Mouse (Mus musculus) lung, postnatal 0 days (tissue): ENCODE results near the gene Tesc. TPM values are rescaled to one million over a fixed set of nuclear protein-coding genes. Genes with fewer than 3 reads are reported as not detected.

Experiments used
- ATAC-seq: fragments of 200-750 bp; cut with Nextera tagmentation; 2 replicates; pipeline ENCODE4 v1.8.0; 2017; ENCODE audit warnings: moderate library complexity
- DNase-seq: peaks from one replicate; pipeline ENCODE4 v3.0.0-alpha.2; 2016; ENCODE audit warnings: low spot score
- H3K27ac ChIP-seq: fragments of 300-500 bp; sonication (generic); 2 replicates; pipeline ENCODE4 v1.5.1; 2014; ENCODE audit warnings: antibody characterized with exemption, mild to moderate bottlenecking, low read length, mixed read lengths
- H3K27me3 ChIP-seq: fragments of 300-500 bp; sonication (generic); replicated peaks from 2 replicates; pipeline ENCODE4 v1.6.1; 2014; ENCODE audit warnings: low read length, mixed read lengths; ENCODE audit not compliant: insufficient read depth
- H3K36me3 ChIP-seq: fragments of 300-500 bp; sonication (generic); 2 replicates; pipeline ENCODE4 v1.6.1; 2014; ENCODE audit warnings: low read length, mixed read lengths; ENCODE audit not compliant: insufficient read depth
- H3K4me1 ChIP-seq: fragments of 300-500 bp; sonication (generic); 2 replicates; pipeline ENCODE4 v1.6.1; 2014; ENCODE audit warnings: antibody characterized with exemption, low read depth, low read length, mixed read lengths; ENCODE audit not compliant: insufficient read depth
- H3K4me2 ChIP-seq: fragments of 300-500 bp; sonication (generic); replicated peaks from 2 replicates; pipeline ENCODE4 v1.6.1; 2014; ENCODE audit warnings: low read depth, mild to moderate bottlenecking, low read length, moderate library complexity, mixed read lengths
- H3K4me3 ChIP-seq: fragments of 300-500 bp; sonication (generic); 2 replicates; pipeline ENCODE4 v1.5.1; 2014; ENCODE audit warnings: low read depth, low read length
- H3K9ac ChIP-seq: fragments of 300-500 bp; sonication (generic); replicated peaks from 2 replicates; pipeline ENCODE4 v1.6.1; 2014; ENCODE audit warnings: low read depth, mild to moderate bottlenecking
- H3K9me3 ChIP-seq: fragments of 300-500 bp; sonication (generic); 2 replicates; pipeline ENCODE4 v1.6.1; 2016; ENCODE audit warnings: low read length, mixed read lengths
- CTCF ChIP-seq: IDR thresholded peaks from 2 replicates; pipeline ENCODE4 v1.5.1; 2016; ENCODE audit warnings: antibody characterized with exemption, mild to moderate bottlenecking
- EP300 ChIP-seq: IDR thresholded peaks from 2 replicates; pipeline ENCODE4 v1.6.1; 2016; ENCODE audit warnings: antibody characterized with exemption, mild to moderate bottlenecking, control low read depth
- WGBS: fragments of 180-500 bp; shearing (Covaris S2); extraction: QIAGEN DNeasy Blood & Tissue Kit; methylation state at CpG from one replicate; pipeline ENCODE4 v1.1.7; 2014; 5-methylcytosine and 5-hydroxymethylcytosine counted together
- polyA plus RNA-seq: library from polyadenylated mRNA; unstranded; fragments of >200 nt; fragmentation: Nextera tagmentation; extraction: Ambion mirVana; gene quantifications from 2 replicates; pipeline ENCODE4 v1.2.1, GENCODE M21; 2015

Tesc gene
- polyA plus RNA-seq, 1 experiment from 2014 or later = 1.5 TPM

DNA sequence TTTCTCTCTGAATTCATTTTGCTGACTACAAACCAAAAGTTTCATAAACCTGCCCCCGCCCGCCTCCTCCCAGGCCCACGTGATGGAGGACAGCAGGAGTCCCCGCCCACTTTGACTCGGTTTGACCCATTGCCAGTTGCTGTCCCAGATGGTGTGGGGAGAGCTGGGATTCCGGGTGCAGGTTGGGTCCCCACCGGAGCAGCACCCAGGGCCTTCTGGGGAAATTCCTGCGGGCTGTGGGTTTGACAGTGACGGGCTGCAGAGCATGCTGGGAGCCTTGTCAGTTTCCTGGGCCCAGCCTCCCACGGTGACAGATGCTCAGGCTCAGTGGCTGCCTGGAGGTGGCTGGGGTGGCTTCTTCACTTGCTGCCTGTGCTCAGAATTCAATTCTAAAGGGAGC lies 1.9 kb downstream of the Tesc start:
- Histone ChIP-seq H3K9ac (no peak overlapping the region), H3K27ac (no peak overlapping the region), H3K4me2 (peak overlapping the region; percentile 90), H3K9me3 (no peaks in the 10 kb centered on the region), H3K27me3 (peaks cover 37% of the 10 kb centered on the region), H3K4me3 (peak overlapping the region; percentile 46), H3K36me3 (no peaks in the 10 kb centered on the region), H3K4me1 (peaks cover 8% of the 10 kb centered on the region; the same call in 1 of the 2 replicates)
- DNase-seq (no peak), ATAC-seq (no peak; the same call in 1 of the 2 replicates)
- 4% methylated on average over 10 of the region's 10 CpGs for WGBS
- no peak for TF ChIP-seq CTCF
- no peak for TF ChIP-seq EP300

DNA sequence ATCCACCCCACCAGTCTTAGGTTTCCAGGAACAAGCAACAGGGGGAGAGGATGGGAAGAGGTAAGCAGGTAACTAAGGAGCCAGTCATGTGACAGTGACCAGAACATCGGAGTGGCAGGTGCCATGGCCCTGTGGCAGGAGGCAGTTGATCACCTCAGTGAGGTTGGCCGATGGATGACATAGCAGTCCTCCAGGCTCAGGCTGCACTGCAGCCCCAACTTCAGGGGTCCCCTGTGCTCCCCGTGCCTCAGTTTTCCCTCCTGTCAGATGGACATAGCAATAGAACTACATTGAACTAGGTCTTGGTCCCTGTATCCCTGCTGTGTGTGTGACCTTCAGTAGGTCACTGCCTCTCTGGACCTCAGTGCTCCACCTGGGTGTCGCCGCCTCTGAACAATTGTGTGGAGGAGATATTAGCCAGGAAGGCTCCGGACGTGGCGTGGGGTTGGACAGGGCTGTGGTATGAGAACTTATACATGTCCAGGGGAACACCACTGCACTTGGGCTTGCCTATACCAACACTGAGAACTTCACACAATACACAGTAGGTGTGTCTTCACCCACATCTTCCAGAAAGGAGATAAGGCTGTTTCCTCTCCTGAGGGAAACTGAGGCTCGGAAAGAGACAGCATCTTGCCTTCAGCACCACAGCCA lies 2.6 kb downstream of the Tesc start:
- Histone ChIP-seq H3K9ac (no peak overlapping the region), H3K36me3 (no peaks in the 10 kb centered on the region), H3K4me2 (no peak overlapping the region), H3K4me1 (peaks cover 8% of the 10 kb centered on the region; the same call in 1 of the 2 replicates), H3K27ac (no peak overlapping the region), H3K27me3 (peaks cover 37% of the 10 kb centered on the region), H3K4me3 (no peak overlapping the region), H3K9me3 (no peaks in the 10 kb centered on the region)
- TF ChIP-seq EP300 = no peak
- TF ChIP-seq CTCF = no peak
- ATAC-seq = no peak
- DNase-seq = no peak
- WGBS = 91% methylated on average over 9 of the region's 9 CpGs

- Histone ChIP-seq H3K4me1 (peaks cover 8% of the 10 kb centered on the region; the same call in 1 of the 2 replicates), H3K4me3 (no peak overlapping the region), H3K4me2 (no peak overlapping the region), H3K9me3 (peaks cover 3% of the 10 kb centered on the region; the same call in 1 of the 2 replicates), H3K27me3 (peaks cover 30% of the 10 kb centered on the region), H3K27ac (no peak overlapping the region), H3K36me3 (no peaks in the 10 kb centered on the region), H3K9ac (no peak overlapping the region)
- TF ChIP-seq EP300 (no peak), CTCF (no peak)
- 32% methylated on average over 5 of the region's 5 CpGs for WGBS
- no peak for DNase-seq
- ATAC-seq = no peak
Measured at GRCm38 (mm10) chr5:118031059-118031458, 3.5 kb downstream of the Tesc start.

DNA sequence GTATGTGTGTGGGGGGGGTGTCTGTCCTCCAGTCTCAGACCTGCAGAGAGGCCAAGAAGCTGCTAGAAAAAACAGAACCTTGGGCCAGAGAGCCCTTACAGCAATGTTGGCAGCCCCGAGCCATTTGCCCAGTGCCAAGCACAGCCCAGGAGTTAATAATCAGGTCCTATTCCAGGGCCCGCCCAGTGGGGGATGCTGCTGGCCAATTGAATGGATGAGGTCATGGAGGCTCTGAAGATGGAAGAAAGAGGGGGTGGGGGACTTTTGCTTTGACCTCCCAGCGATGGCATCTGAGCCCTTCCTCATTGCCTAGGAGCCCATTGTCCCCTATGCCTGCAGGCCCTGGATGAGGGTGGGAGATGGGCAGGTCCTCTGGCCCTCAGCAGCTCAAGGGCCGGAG lies 4.0 kb downstream of the Tesc start:
- H3K4me2 ChIP-seq = no peak overlapping the region
- 58% methylated on average over 4 of the region's 4 CpGs for WGBS
- H3K4me3 ChIP-seq = no peak overlapping the region
- H3K27me3 ChIP-seq = peaks cover 27% of the 10 kb centered on the region
- no peak overlapping the region for H3K9ac ChIP-seq
- peaks cover 3% of the 10 kb centered on the region; the same call in 1 of the 2 replicates for H3K9me3 ChIP-seq
- ATAC-seq (no peak), DNase-seq (no peak)
- peaks cover 8% of the 10 kb centered on the region; the same call in 1 of the 2 replicates for H3K4me1 ChIP-seq
- H3K36me3 ChIP-seq = no peaks in the 10 kb centered on the region
- no peak overlapping the region for H3K27ac ChIP-seq
- TF ChIP-seq EP300 (no peak), CTCF (no peak)

DNA sequence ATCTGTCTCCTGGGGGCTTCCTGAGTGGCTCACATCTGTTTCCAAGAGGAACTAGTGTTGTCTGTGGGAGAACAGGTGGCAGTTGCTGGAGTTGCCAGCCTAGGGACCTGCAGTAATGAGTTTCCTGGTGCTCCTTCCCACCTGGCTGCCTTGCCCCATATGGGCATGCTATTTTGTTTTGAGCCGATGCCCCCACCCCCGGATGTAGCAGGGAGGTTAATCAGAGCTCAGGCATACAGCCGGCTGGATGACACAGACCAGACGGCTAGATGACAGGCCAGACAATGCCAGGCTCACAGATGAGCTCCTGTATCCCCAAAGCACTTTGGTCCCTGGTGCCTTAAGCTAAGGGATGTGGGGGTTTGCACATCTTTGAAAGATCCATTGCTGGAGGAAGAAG lies 5.8 kb downstream of the Tesc start:
- no peak overlapping the region for H3K4me3 ChIP-seq
- peaks cover 3% of the 10 kb centered on the region; the same call in 1 of the 2 replicates for H3K9me3 ChIP-seq
- DNase-seq = no peak
- H3K27ac ChIP-seq = no peak overlapping the region
- 55% methylated on average over 4 of the region's 4 CpGs for WGBS
- H3K4me1 ChIP-seq = 0 out of 2 replicates have a peak, but pooled peaks cover 4% of the 10 kb centered on the region
- H3K36me3 ChIP-seq = no peaks in the 10 kb centered on the region
- H3K4me2 ChIP-seq = no peak overlapping the region
- H3K9ac ChIP-seq = no peak overlapping the region
- TF ChIP-seq CTCF (no peak), EP300 (no peak)
- ATAC-seq = no peak
- H3K27me3 ChIP-seq = peaks cover 8% of the 10 kb centered on the region

DNA sequence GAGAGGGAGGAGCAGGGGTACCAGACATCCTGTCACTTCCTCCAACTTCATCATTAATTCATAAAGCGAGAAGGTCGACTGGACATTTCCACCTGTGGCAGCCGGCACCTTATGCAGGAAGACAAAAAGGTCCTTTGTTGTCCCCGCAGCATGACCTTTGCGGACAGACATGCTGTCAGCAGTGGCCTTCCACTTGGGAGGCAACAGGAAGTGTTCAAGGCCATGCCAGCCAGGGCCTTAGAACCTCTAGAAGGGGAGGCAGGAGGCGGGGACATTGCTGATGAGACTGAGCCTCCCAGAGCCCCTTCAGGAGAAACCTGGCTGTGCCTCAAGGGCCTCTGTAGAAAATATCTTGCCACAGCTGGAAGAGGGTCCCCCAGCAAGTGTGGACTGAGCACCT lies 6.2 kb downstream of the Tesc start:
- H3K27ac ChIP-seq = no peak overlapping the region
- H3K27me3 ChIP-seq = peaks cover 4% of the 10 kb centered on the region; the same call in 1 of the 2 replicates
- 46% methylated on average over 6 of the region's 6 CpGs for WGBS
- no peak overlapping the region for H3K9ac ChIP-seq
- no peak overlapping the region for H3K4me2 ChIP-seq
- H3K36me3 ChIP-seq = no peaks in the 10 kb centered on the region
- DNase-seq (no peak), ATAC-seq (no peak)
- H3K4me3 ChIP-seq = no peak overlapping the region
- no peak for TF ChIP-seq CTCF
- no peak for TF ChIP-seq EP300
- H3K4me1 ChIP-seq = 0 out of 2 replicates have a peak, but pooled peaks cover 4% of the 10 kb centered on the region
- peaks cover 3% of the 10 kb centered on the region; the same call in 1 of the 2 replicates for H3K9me3 ChIP-seq
